Mouse (Mus musculus): ENCODE data around the gene BC052040. TPM values are rescaled to one million over a fixed set of nuclear protein-coding genes. Genes with fewer than 3 reads are reported as not detected.
A peak's percentile ranks its signal among the peaks of the same experiment; 100 is the strongest.

BC052040 gene
- polyA plus RNA-seq, 1 experiment from 2014 or later, result 12.9 TPM

GRCm38 (mm10) chr2:115597017-115597416, 15.5 kb downstream of the BC052040 start:
- Histone ChIP-seq H3K27ac (ENCODE audit: low read length) (no peak overlapping the region), H3K27me3 (ENCODE audit: control insufficient read depth, insufficient read depth, low read length) (no peaks in the 10 kb centered on the region), H3K4me2 (ENCODE audit: low read depth, low read length) (no peak overlapping the region), H3K9me3 (replicated peaks; ENCODE audit: control insufficient read depth, low read length) (no peaks in the 10 kb centered on the region), H3K9ac (ENCODE audit: low read length) (no peak overlapping the region), H3K36me3 (ENCODE audit: control insufficient read depth, insufficient read depth) (no peaks in the 10 kb centered on the region), H3K4me1 (ENCODE audit: control insufficient read depth, insufficient read depth, low read length) (peaks cover 17% of the 10 kb centered on the region), H3K4me3 (ENCODE audit: low read length) (no peak overlapping the region)
- 78% methylated on average over 10 of the region's 10 CpGs for WGBS
- ATAC-seq (replicated peaks; ENCODE audit: extremely low read depth, insufficient read depth, low FRiP score), result no peak

GRCm38 (mm10) chr2:115598266-115598665, 16.8 kb downstream of the BC052040 start:
- Histone ChIP-seq H3K9me3 (replicated peaks; ENCODE audit: control insufficient read depth, low read length) (no peaks in the 10 kb centered on the region), H3K4me1 (ENCODE audit: control insufficient read depth, insufficient read depth, low read length) (peaks cover 7% of the 10 kb centered on the region), H3K36me3 (ENCODE audit: control insufficient read depth, insufficient read depth) (no peaks in the 10 kb centered on the region), H3K4me3 (ENCODE audit: low read length) (no peak overlapping the region), H3K27ac (ENCODE audit: low read length) (no peak overlapping the region), H3K4me2 (ENCODE audit: low read depth, low read length) (no peak overlapping the region), H3K27me3 (ENCODE audit: control insufficient read depth, insufficient read depth, low read length) (no peaks in the 10 kb centered on the region), H3K9ac (ENCODE audit: low read length) (no peak overlapping the region)
- WGBS, result 81% methylated on average over 5 of the region's 5 CpGs
- ATAC-seq (replicated peaks; ENCODE audit: extremely low read depth, insufficient read depth, low FRiP score), result no peak

DNA sequence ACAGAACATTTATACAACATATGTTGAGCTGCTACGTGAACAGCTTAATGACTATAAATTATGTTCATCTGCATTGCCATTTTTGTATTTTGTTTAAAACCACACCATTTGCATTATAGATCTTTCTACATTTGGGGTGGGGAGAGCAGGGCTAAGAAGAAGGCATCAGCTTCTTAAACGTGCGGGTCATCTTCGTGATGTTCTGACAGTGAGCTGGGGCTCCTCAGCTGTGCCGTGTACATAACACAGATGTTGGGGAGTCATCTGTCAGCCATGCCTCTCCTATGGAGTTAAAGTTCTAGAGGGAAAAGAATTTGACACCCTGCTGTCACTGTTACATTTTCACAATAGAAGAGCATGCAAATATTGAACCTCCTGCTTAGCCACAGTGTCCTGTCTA, 19.2 kb downstream of the BC052040 start:
- Histone ChIP-seq H3K4me3 (ENCODE audit: low read length) (no peak overlapping the region), H3K9ac (ENCODE audit: low read length) (no peak overlapping the region), H3K4me2 (ENCODE audit: low read depth, low read length) (no peak overlapping the region), H3K36me3 (ENCODE audit: control insufficient read depth, insufficient read depth) (no peaks in the 10 kb centered on the region), H3K9me3 (replicated peaks; ENCODE audit: control insufficient read depth, low read length) (no peaks in the 10 kb centered on the region), H3K27ac (ENCODE audit: low read length) (no peak overlapping the region), H3K27me3 (ENCODE audit: control insufficient read depth, insufficient read depth, low read length) (no peaks in the 10 kb centered on the region), H3K4me1 (ENCODE audit: control insufficient read depth, insufficient read depth, low read length) (peaks cover 8% of the 10 kb centered on the region)
- ATAC-seq (replicated peaks; ENCODE audit: extremely low read depth, insufficient read depth, low FRiP score), result no peak
- 57% methylated on average over 5 of the region's 5 CpGs for WGBS

DNA sequence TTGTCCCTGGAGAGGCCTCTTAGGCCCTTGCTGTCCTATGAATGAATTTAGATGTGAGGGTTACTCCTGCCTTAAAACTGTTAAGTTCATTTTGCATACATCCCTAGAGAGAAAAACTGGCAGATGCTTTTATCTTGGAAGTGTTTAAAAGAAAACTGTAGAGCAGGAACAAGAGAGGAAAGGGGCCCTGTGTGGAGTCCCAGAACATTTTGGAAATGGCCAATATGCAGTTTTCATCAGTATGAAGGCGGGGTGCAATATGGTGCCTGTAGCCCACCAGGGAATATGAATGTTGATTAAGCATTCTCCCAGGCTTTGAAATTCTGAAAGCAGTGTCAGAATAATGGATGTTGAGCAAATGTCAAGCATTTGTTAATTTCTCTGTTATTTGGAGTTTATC, 19.8 kb downstream of the BC052040 start:
- ATAC-seq (replicated peaks; ENCODE audit: extremely low read depth, insufficient read depth, low FRiP score), result no peak
- no peaks in the 10 kb centered on the region for H3K27me3 ChIP-seq (ENCODE audit: control insufficient read depth, insufficient read depth, low read length)

GRCm38 (mm10) chr2:115602116-115602515, 20.6 kb downstream of the BC052040 start:
- H3K9ac ChIP-seq (ENCODE audit: low read length), result no peak overlapping the region
- H3K27me3 ChIP-seq (ENCODE audit: control insufficient read depth, insufficient read depth, low read length), result no peaks in the 10 kb centered on the region
- H3K27ac ChIP-seq (ENCODE audit: low read length), result no peak overlapping the region
- WGBS, result 84% methylated on average over 2 of the region's 2 CpGs
- no peak overlapping the region for H3K4me3 ChIP-seq (ENCODE audit: low read length)
- no peaks in the 10 kb centered on the region for H3K36me3 ChIP-seq (ENCODE audit: control insufficient read depth, insufficient read depth)
- H3K4me1 ChIP-seq (ENCODE audit: control insufficient read depth, insufficient read depth, low read length), result peaks cover 4% of the 10 kb centered on the region
- H3K9me3 ChIP-seq (replicated peaks; ENCODE audit: control insufficient read depth, low read length), result no peaks in the 10 kb centered on the region
- no peak overlapping the region for H3K4me2 ChIP-seq (ENCODE audit: low read depth, low read length)
- ATAC-seq (replicated peaks; ENCODE audit: extremely low read depth, insufficient read depth, low FRiP score), result no peak

More for the DNA sequence above, 19.8 kb downstream of the BC052040 start:
- Histone ChIP-seq H3K27ac (ENCODE audit: low read length) (no peak overlapping the region), H3K4me3 (ENCODE audit: low read length) (no peak overlapping the region), H3K36me3 (ENCODE audit: control insufficient read depth, insufficient read depth) (no peaks in the 10 kb centered on the region), H3K4me1 (ENCODE audit: control insufficient read depth, insufficient read depth, low read length) (peaks cover 7% of the 10 kb centered on the region), H3K9me3 (replicated peaks; ENCODE audit: control insufficient read depth, low read length) (no peaks in the 10 kb centered on the region), H3K9ac (ENCODE audit: low read length) (no peak overlapping the region), H3K4me2 (ENCODE audit: low read depth, low read length) (no peak overlapping the region)
- WGBS, result 95% methylated on average over 1 of the region's 1 CpGs

DNA sequence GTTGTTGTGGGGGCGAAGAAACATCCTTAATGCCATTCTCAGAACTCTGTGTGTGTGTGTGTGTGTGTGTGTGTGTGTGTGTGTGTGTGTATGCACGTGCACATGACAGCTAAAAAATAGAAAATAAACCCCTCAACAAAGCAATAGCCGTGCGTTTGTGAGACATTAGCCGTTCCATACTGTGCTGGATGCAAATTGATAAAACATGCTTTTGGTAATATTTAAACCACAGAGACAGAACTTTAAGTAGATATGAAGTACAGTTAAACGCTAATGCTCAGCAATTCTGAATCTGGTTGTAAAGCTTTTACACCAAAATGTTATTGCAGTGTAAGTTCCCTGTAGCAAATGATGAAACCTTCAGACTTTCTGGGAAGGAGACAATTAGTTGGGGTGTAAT, 22.6 kb downstream of the BC052040 start:
- 87% methylated on average over 6 of the region's 6 CpGs for WGBS
- Histone ChIP-seq H3K36me3 (ENCODE audit: control insufficient read depth, insufficient read depth) (no peaks in the 10 kb centered on the region), H3K4me1 (ENCODE audit: control insufficient read depth, insufficient read depth, low read length) (peaks cover 4% of the 10 kb centered on the region), H3K9ac (ENCODE audit: low read length) (no peak overlapping the region), H3K4me2 (ENCODE audit: low read depth, low read length) (no peak overlapping the region), H3K27me3 (ENCODE audit: control insufficient read depth, insufficient read depth, low read length) (no peaks in the 10 kb centered on the region), H3K9me3 (replicated peaks; ENCODE audit: control insufficient read depth, low read length) (no peaks in the 10 kb centered on the region), H3K27ac (ENCODE audit: low read length) (no peak overlapping the region), H3K4me3 (ENCODE audit: low read length) (no peak overlapping the region)
- no peak for ATAC-seq (replicated peaks; ENCODE audit: extremely low read depth, insufficient read depth, low FRiP score)

- H3K4me2 ChIP-seq (ENCODE audit: low read depth, low read length), result peak overlapping the region; percentile 26; the same call in 1 of the 2 replicates
- no peak overlapping the region for H3K4me3 ChIP-seq (ENCODE audit: low read length)
- H3K9me3 ChIP-seq (replicated peaks; ENCODE audit: control insufficient read depth, low read length), result no peaks in the 10 kb centered on the region
- H3K9ac ChIP-seq (ENCODE audit: low read length), result no peak overlapping the region
- H3K27ac ChIP-seq (ENCODE audit: low read length), result peak overlapping the region; percentile 59; the same call in 1 of the 2 replicates
- H3K4me1 ChIP-seq (ENCODE audit: control insufficient read depth, insufficient read depth, low read length), result peaks cover 4% of the 10 kb centered on the region
- no peaks in the 10 kb centered on the region for H3K36me3 ChIP-seq (ENCODE audit: control insufficient read depth, insufficient read depth)
- peak; percentile 49; the same call in 1 of the 2 replicates for ATAC-seq (replicated peaks; ENCODE audit: extremely low read depth, insufficient read depth, low FRiP score)
- H3K27me3 ChIP-seq (ENCODE audit: control insufficient read depth, insufficient read depth, low read length), result no peaks in the 10 kb centered on the region
- WGBS, result 13% methylated on average over 1 of the region's 1 CpGs
Observed at GRCm38 (mm10) chr2:115605829-115606336, 24.4 kb downstream of the BC052040 start.

GRCm38 (mm10) chr2:115609020-115609419, 27.5 kb downstream of the BC052040 start:
- H3K36me3 ChIP-seq (ENCODE audit: control insufficient read depth, insufficient read depth), result no peaks in the 10 kb centered on the region
- ATAC-seq (replicated peaks; ENCODE audit: extremely low read depth, insufficient read depth, low FRiP score), result no peak
- WGBS, result 84% methylated on average over 3 of the region's 3 CpGs
- no peaks in the 10 kb centered on the region for H3K9me3 ChIP-seq (replicated peaks; ENCODE audit: control insufficient read depth, low read length)
- no peak overlapping the region for H3K27ac ChIP-seq (ENCODE audit: low read length)
- peaks cover 4% of the 10 kb centered on the region for H3K4me1 ChIP-seq (ENCODE audit: control insufficient read depth, insufficient read depth, low read length)
- no peak overlapping the region for H3K4me2 ChIP-seq (ENCODE audit: low read depth, low read length)
- H3K27me3 ChIP-seq (ENCODE audit: control insufficient read depth, insufficient read depth, low read length), result no peaks in the 10 kb centered on the region
- H3K9ac ChIP-seq (ENCODE audit: low read length), result no peak overlapping the region
- H3K4me3 ChIP-seq (ENCODE audit: low read length), result no peak overlapping the region

- Histone ChIP-seq H3K36me3 (ENCODE audit: control insufficient read depth, insufficient read depth) (no peaks in the 10 kb centered on the region), H3K27me3 (ENCODE audit: control insufficient read depth, insufficient read depth, low read length) (no peaks in the 10 kb centered on the region), H3K4me2 (ENCODE audit: low read depth, low read length) (no peak overlapping the region), H3K9ac (ENCODE audit: low read length) (no peak overlapping the region), H3K4me1 (ENCODE audit: control insufficient read depth, insufficient read depth, low read length) (peaks cover 4% of the 10 kb centered on the region), H3K4me3 (ENCODE audit: low read length) (no peak overlapping the region), H3K27ac (ENCODE audit: low read length) (no peak overlapping the region), H3K9me3 (replicated peaks; ENCODE audit: control insufficient read depth, low read length) (no peaks in the 10 kb centered on the region)
- 53% methylated on average over 2 of the region's 2 CpGs for WGBS
- no peak for ATAC-seq (replicated peaks; ENCODE audit: extremely low read depth, insufficient read depth, low FRiP score)
Observed at GRCm38 (mm10) chr2:115610092-115610491, 28.6 kb downstream of the BC052040 start.

All from heart, embryonic 16.5 days (tissue).